Mouse (Mus musculus) mouse embryonic stem cell (cell line): ENCODE measurements around the gene Nfatc2.

ENCODE experiments used
- in situ Hi-C, 2 experiments: fragments of 300-500 bp; cut with MboI; formaldehyde crosslinking; loops; 1 replicate in 1 of 2; 3 replicates in 1 of 2; pipeline ENCODE4 v1.14.3; 2019 to 2020; ENCODE audit warnings: low sequenced_read_pairs in 2 of 2, low pct_unique_long_range_greater_than_20kb in 1 of 2, mixed read lengths in 1 of 2; ENCODE audit not compliant: unreplicated experiment in 1 of 2

The Nfatc2 gene

DNA sequence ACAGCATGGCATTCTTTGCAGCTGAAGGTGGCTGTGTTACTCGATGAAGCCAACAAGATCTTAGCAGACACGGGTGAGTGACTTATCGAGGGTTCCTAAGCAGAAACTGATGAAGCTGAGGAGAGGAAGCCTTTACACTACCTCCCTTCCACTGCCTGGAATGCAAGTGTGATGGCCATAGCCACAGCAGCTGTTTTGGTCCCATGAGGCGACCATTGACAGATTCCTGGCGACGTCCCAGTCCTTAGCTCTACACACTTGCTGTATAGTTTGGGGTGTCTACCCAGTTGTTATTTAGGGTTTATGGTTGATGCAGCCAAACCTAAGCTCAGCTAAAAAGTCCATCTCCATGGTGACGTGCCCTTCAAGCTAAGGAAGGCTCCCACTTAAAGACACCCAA, 50.2 kb downstream of the Nfatc2 start:
- in situ Hi-C loops = no loop called here

DNA sequence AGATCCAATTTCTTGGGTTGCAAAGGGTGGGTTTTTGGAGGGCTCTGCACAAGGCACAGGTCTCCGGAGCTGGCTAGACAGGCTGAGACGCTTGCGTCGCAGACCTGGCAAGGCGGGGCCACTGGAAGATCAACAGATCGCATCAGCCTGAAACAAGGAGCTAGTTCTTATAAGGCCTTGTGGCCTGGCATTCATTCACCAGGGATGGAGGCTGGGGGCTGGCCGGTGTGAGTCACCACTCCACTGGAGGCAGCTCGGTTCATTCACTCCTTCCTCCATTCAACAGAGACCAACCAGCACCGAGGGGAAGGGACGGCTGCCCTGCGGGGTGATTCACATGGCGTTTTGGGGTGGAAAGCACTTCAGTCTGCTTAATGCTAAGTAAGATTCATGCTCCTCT, 52.1 kb downstream of the Nfatc2 start:
- in situ Hi-C loops = no loop called here

DNA sequence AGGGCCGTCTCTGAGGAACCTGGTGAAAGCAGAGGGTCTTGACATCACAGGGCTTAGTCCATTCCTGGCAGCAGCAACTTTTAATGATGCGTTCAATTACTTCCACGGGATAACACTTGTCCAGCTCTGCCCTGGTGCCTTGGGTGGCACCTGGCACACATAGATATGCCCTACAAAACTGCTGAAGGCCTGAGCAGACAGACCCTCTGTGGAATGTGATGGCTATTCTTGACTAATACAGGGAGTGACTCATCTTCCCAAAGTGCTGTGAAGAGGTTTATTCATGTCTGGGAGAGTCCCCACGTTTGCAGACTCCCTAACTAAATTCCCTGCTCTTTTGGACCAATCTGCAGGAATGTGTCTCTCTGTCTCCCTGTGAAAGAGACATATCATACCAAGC, 53.4 kb downstream of the Nfatc2 start:
- in situ Hi-C loops = no loop called here

DNA sequence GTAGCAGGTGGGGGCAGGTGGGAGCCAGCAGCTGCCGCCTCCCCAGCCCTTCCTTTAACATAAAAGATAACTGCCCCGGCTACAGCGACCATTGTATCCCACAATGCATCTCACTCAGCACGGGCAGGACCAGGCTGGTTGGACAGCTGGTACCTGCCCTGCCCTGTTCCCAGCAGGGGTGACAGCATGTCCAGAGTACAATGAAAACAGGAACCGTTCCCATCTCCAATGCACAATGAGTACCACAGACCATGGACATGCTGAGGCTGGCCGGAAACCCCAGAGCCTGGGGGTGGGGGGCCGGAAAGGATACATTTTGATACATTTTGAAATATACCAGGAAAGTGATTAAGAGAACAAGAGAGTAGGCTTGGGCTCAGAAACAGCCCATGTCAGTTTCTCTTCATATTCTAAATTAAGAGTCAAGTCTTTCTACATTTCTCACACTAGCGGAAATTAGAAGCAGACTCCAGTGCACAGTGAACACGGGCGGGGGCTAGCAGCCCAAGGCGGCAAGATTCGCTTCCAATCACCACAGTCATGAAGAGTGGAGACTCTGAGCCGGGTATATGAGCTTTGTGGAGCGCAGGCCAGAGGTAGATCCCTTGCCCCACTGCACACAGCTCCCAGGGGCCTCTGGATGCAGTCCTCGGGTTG, 55.4 kb downstream of the Nfatc2 start:
- in situ Hi-C loops = no loop called here

DNA sequence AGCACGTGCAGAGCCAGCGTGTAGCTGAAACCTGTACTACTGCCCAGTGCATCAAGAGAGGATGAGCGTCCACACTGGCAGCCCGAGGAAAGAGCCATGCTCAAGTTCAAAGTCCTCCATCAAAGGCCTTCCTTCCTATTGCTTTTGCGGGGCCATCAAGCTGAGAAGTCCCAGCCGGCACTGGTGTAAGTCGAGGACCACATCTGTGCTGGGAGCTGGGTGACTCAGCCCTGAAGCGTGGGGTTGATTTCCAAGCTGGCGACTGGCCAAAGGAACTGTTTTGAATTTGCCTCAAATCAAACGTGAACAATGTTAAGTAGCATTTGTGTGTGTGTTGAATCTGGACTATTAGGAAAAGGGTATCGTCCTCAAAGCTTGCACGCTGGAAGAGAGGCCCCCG, 57.4 kb downstream of the Nfatc2 start:
- in situ Hi-C loops = no loop called here

DNA sequence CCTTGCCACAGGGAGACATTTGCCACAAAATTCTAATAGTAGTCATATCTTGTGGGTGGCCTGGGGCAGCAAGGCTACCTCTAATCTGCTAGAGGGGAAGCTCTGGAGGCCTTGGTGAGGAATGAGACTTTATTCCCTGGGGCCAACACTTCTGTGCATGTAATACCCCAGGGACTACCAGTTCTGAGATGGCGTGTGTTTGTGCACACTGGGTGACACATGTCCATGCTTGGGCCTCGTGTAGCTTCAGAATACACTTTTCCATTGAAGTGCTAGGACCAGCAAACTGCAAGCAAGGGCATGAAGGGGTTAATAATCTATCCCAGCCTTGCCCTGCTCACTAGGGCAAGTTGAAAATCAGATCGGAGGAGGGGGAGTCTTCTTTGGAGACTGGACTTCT, 58.4 kb downstream of the Nfatc2 start:
- in situ Hi-C loops = no loop called here

DNA sequence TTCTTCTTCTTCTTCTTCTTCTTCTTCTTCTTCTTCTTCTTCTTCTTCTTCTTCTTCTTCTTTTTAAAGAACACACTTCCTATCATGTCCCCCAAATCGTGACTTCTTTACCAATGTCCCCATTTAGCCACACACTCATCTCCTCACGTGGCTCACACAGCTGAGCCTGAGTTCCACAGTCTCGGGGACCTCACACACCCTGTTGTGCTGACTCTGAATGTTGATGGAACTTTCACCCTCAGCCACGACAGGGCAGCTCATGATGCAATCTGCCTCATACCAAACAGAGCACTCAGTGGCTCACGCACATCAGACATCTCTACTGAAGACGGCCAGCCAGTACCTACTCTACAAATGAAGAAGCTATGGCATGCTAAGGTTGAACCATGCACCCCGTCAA, 60.2 kb downstream of the Nfatc2 start:
- in situ Hi-C loops = no loop called here

DNA sequence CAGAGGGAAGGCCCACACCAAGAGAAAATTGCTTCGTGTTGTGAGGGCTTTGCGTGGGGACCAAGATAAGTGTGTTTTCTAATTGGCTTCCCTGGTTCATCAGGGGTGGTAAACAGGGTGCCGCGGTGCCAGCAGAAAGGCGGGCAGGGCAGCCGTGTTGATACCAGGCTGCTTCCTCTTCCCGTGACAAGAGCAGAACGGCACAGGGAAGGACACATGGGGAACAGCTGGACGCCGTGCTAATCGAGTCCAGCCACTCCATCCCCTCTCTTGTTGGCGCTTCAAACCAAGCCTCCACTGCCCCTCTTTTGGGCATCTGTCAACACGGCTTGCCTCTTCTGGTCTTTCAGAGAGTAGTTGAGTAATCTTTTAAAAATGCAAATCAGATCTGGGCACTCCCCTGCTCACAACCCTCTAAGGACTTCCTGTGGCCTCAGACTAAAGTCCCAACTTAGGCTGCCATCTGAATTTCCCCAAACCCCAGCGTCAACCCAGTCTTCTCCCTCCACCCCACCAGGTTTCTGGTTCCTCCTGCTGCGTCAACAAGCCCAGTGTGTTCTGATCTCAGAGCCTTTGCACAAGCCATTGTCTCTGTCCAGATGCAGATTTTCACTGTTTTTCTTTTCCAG, 61.7 kb downstream of the Nfatc2 start:
- in situ Hi-C loops = no loop called here

DNA sequence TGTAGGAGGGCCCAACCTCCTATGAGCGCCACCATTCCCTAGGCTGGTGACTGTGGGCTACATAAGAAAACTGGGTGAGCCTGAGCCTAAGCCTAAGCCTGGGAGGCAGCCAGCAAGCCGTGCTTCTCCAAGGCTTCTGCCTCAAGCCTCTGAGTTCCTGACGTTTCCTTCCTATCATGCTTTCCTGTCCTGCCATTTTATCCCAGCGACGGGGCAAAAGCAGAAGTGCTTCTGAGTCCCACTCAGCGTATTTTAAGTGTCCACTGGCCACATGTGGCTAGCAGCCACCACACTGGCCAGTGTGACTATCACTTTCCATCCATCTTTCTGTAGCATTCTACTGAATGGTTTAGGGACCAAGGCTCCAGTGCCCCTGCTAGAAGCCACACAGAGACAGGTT, 62.4 kb downstream of the Nfatc2 start:
- in situ Hi-C loops = no loop called here

DNA sequence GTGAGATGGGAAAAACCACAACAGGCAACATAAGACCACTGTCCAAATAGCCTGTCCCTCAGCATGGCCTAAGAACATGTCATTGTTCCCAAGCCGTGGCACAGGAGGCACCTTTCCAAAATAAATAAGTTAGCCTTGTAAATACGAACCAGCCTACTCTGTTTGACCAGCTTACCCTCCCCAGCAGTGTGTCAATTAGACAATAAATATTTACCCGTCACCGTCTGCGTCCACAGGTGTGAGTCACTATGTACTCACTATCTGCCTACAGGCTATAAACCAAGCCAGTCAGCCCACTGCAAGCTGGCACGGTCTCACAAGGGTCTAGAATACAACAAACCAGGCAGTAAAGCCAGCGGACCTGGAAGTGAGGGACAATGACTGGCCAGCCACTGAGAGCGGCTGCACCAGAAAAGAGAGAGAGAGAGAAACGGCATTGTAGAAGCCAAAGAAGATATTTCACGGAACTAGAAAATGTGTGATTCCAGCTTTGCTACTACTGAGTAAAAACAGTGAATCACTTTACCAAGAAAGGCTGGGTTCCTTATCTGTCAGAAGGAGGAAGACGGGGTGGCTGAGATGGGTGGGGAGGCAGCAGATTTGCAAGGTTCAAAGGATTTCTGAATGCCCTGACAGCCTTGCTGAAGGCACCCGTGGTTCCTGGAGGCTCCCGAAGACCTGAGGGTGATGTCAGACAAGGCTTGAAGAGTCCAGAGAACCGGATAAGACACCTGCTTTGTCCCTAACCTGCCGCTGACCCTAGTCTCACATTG, 69.2 kb downstream of the Nfatc2 start:
- in situ Hi-C loops = no loop called here

DNA sequence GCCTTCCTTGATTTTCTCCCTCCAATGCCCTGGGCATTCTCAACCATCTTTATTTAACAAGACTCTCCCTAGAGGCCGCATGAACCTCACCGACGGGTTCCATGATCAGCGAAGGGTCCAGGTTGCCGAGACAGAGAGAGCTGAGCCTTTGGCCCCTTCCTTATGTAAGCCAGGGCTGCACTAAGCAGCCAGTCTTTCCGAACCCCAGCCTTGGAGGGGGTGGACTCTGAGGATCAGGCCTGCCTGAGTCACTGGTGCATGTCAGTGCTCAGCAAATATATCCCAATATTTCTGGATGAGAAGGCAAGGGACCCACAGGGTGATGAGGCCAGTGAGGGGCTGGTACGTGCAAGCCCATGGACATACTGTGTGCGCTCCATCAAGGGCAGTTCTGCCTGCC, 72.9 kb downstream of the Nfatc2 start:
- in situ Hi-C loops = no loop called here

DNA sequence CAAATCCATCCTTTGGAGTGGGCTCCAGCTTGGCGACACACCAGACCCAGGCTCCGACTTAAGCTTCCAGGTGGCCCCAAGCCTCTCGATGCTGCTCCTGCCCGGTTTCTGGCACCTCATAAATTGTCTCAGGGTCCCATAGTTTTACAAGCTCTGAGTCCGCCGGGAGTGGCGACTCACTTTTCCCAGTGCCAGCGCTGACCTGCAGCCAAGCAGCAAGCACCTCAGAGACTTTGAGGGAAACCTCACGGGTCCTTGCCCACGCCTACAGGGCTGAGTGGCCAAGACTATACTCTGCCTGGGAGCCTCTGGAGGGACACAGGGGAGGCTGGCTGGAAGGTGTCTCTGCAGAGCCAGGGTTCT, 74.0 kb downstream of the Nfatc2 start:
- in situ Hi-C loops = no loop called here

DNA sequence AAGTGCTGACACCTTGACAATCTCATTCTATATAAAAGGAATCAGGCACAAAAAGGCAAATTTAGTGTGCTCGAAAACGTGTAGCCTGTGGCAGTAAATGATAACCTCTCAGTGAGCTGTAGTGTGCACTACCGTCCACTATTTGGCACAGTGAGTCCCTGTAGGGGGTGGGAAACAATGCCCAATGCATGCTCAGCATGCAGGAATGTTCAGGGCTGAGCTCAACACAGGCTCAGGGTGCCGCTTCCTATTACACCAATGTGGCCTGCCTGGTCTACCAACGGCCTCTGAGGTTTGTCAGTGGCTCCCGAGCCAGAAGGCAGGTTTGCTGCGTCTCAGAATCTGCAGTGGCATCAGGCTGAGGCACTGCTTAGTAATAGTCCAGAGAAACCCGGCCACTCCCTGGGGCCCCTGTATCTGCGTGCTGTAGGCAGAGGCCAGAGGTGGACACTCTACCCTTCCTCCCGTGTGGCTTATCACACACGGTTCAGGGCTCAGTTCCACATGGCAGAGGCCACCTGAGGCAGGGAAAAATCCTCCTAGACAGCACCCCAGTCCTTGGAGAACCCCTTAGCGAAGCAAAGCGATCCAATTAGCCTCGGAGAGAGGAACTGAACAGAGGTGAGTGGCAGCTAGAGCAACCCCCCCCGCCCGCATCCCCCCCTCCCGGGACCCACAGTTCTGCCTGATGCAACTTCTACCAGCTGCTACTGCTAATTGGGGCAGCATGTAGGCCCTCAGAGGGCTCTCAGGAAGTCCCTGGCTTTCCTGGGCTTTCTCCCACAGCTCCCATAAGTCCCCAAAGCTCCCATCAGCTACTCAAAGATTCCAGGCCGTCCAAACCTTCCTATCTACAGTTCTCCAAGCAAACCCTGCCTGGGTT, 74.7 kb downstream of the Nfatc2 start:
- in situ Hi-C loops = no loop called here

DNA sequence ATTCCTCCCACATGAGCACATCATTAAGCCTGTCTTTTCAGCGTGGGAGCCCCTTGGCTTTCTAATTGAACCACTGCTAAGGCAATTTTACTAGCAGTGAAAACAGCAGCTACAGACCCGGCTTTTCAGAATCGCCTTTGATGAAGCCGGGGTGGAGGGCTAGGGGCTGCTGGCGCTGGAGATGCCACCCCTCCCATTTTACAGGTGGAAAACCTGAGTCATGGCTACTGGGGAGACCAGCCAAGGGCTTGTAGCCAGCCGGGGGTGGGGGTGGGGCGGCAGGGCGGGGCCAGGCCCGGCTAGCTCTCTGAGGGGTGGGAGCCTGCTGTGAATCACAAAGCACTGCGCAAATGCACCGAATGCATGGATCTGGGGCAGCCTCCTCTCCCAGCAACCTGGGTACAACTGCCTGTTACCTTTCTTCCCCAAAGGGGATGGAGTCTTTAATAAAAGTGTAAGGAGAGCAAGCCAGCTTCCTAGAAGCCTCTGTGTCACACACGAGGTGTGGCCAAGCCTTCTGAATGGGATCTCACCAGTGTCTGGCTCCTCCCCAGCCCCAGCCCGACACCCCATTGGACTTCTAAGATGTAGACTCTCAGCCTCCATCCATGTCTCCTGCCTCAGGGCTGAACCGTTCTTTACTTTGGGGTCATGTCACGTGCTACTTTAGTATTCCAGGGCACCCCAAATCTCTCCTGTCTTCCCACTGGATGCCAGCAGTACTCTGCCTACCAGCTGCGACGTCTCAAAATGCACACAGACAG, 75.9 kb downstream of the Nfatc2 start:
- in situ Hi-C loops = no loop called here

DNA sequence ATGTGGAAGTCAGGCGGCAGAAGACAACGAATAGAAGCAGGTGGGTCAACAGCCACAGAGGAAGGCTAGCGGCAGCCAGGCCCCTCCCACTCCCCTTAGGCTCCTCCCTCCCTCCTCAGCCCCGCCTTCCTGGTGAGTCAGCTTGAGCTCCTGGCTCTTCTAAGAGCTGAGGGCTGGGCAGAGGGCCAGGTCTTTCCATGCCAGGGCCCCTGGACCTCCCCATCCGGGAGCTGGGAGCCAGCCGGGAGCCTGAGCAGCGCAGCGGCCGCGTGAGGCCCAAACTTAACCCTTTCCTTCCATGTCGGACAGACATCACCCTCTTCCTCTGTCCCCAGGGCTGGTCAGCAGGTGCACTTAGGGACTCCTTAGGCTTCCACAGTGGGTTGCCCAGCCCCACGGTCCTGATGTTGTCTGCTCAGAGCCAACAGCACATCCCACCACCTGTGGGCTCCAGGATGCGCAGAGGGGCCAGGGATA, 76.5 kb downstream of the Nfatc2 start:
- in situ Hi-C loops = no loop called here

DNA sequence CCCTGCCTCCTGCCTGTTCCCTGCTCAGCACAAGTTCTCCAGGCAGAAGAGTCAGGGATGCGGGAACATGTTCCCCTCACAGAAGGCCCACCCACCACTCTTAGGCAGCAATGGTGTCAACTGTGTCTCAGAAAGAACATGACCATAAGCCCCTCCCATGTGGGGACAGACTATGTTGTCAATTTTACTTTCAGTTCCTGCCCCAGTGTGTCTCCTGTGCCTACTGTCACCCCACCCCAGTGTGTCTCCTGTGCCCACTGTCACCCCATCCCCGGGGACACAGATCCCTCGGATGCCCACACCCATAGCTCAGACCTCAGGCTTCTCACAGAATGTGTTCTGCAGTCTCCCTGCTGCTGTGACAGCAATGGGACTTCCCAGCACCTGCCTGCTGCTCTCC, 79.2 kb downstream of the Nfatc2 start:
- in situ Hi-C loops = no loop called here

DNA sequence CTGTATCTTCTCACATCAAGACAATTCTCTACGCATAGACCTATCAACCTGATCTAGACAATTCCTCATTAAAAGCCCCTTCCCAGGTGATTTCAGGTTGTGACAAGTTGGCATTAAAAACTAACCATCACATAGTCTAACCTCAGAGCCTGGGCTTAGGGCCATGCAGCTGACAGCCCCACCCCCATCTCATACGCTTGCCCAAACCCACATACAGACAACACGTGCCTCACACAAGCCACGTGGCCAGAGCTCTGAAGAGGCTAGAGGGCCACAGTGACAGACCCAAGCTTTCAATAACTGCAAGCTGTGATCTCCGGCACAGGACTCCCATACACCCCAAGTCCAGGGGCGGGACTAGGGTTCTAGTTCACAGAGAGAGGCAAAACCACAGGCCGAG, 80.7 kb downstream of the Nfatc2 start:
- in situ Hi-C loops = no loop called here

DNA sequence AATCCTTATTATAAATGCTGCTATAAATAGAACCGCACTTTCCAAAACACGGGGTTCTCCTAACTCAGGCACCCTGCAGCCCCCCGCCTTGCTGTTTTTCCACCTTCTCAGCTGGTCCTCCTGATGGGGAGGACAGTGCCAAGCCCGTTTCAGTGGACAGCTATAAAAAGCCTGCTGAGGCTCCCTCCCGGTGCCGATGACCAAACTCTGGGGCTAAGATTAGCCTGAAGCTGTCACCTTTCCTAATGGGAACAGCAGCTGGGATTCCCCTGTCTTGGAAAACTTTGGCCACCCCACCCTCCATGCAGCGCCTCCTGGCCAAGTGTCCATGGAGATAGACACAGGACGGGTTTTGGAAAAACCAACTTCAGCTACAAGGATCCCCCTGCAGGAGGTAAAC, 81.9 kb downstream of the Nfatc2 start:
- in situ Hi-C loops = no loop called here
